Mouse (Mus musculus) heart, adult 2 months (tissue): ENCODE results near the gene Rin3.

Experiments used
- CTCF ChIP-seq: fragments of 200-600 bp; IDR thresholded peaks from 2 replicates; pipeline ENCODE4 v1.8.1; 2022; ENCODE audit warnings: antibody characterized with exemption, mild to moderate bottlenecking, moderate library complexity
- EP300 ChIP-seq: fragments of 200-500 bp; IDR thresholded peaks from 2 replicates; pipeline ENCODE4 v1.6.1; 2011; ENCODE audit warnings: low read depth, low read length, control low read depth; ENCODE audit not compliant: insufficient read depth

GRCm38 (mm10) chr12:102368066-102368465 is 85.2 kb downstream of the Rin3 start:
- TF ChIP-seq EP300 (no peak), CTCF (no peak)
